Mouse (Mus musculus) adrenal gland, adult 2 months (tissue): ENCODE measurements around the gene Fbxl22. TPM values are rescaled to one million over a fixed set of nuclear protein-coding genes. Genes with fewer than 3 reads are reported as not detected.

Source experiments
- DNase-seq: peaks from one replicate; pipeline ENCODE4 v3.0.0; 2021
- long read RNA-seq: library from polyadenylated mRNA; stranded (forward); transcript quantifications from one replicate; pipeline ENCODE4 v2.0.0, GENCODE M21; 2021
- polyA plus RNA-seq: library from polyadenylated mRNA; depleted of rRNA; stranded (reverse); fragments of >200 nt; gene quantifications from 2 replicates; pipeline ENCODE4 v1.2.3, GENCODE M21; 2012; rRNA removed
- total RNA-seq, 2 experiments: library from RNA; stranded (reverse); gene quantifications; 2 replicates each; pipeline ENCODE4 v1.2.3; 2021

The Fbxl22 gene
- total RNA-seq (under 1 TPM; 0.52 to 0.75 TPM), polyA plus RNA-seq (1.8 and 2.7 TPM in 2 replicates)
- long read RNA-seq: 0 reads

- no peak for DNase-seq
Observed at GRCm38 (mm10) chr9:66514256-66514770, at the start of gene Fbxl22. Gene Fbxl22 (minus strand): TSS chr9:66514593.

GRCm38 (mm10) chr9:66562215-66562614 lies 47.8 kb upstream of the Fbxl22 start:
- DNase-seq: no peak

GRCm38 (mm10) chr9:66561496-66561895 lies 47.1 kb upstream of the Fbxl22 start:
- no peak for DNase-seq

GRCm38 (mm10) chr9:66560728-66561127 lies 46.3 kb upstream of the Fbxl22 start:
- DNase-seq: no peak

GRCm38 (mm10) chr9:66560295-66560694 lies 45.9 kb upstream of the Fbxl22 start:
- DNase-seq: no peak

- DNase-seq: no peak
Observed at GRCm38 (mm10) chr9:66558971-66559370, 44.6 kb upstream of the Fbxl22 start.

GRCm38 (mm10) chr9:66542785-66543184 lies 28.4 kb upstream of the Fbxl22 start:
- DNase-seq: no peak

GRCm38 (mm10) chr9:66521595-66521994 lies 7.2 kb upstream of the Fbxl22 start:
- no peak for DNase-seq

GRCm38 (mm10) chr9:66520299-66520698 lies 5.9 kb upstream of the Fbxl22 start:
- no peak for DNase-seq

- DNase-seq: no peak
Observed at GRCm38 (mm10) chr9:66518901-66519300, 4.5 kb upstream of the Fbxl22 start.

- DNase-seq: peak; percentile 62
Observed at GRCm38 (mm10) chr9:66518251-66518650, 3.9 kb upstream of the Fbxl22 start.

GRCm38 (mm10) chr9:66517746-66518145 lies 3.4 kb upstream of the Fbxl22 start:
- no peak for DNase-seq

- peak; percentile 70 for DNase-seq
Observed at GRCm38 (mm10) chr9:66516296-66516940, 2.0 kb upstream of the Fbxl22 start.

GRCm38 (mm10) chr9:66515680-66516210 lies 1.4 kb upstream of the Fbxl22 start:
- DNase-seq: no peak

GRCm38 (mm10) chr9:66515115-66515514 lies 722 bp upstream of the Fbxl22 start:
- no peak for DNase-seq

- no peak for DNase-seq
Observed at GRCm38 (mm10) chr9:66513661-66514255, 635 bp downstream of the Fbxl22 start.

GRCm38 (mm10) chr9:66513150-66513549 lies 1.2 kb downstream of the Fbxl22 start:
- peak; percentile 58 for DNase-seq

- peak; percentile 90 for DNase-seq
Observed at GRCm38 (mm10) chr9:66512351-66512671, 2.1 kb downstream of the Fbxl22 start.

- peak; percentile 98 for DNase-seq
Observed at GRCm38 (mm10) chr9:66511580-66512350, 2.6 kb downstream of the Fbxl22 start.

- DNase-seq: no peak
Observed at GRCm38 (mm10) chr9:66510944-66511343, 3.4 kb downstream of the Fbxl22 start.

GRCm38 (mm10) chr9:66510351-66510841 lies 4.0 kb downstream of the Fbxl22 start:
- no peak for DNase-seq

GRCm38 (mm10) chr9:66508890-66509399 lies 5.4 kb downstream of the Fbxl22 start:
- no peak for DNase-seq
